Mouse (Mus musculus) 3134 (cell line): ENCODE measurements around the gene Gad2.

Experiments used
- DNase-seq: peaks from one replicate; pipeline ENCODE4 v3.0.0-alpha.2; 2011; ENCODE audit warnings: low spot score; ENCODE audit not compliant: insufficient read length; ENCODE audit errors: extremely low read depth

Gad2 gene

GRCm38 (mm10) chr2:22634766-22635165, 12.8 kb downstream of the Gad2 start:
- no peak for DNase-seq

GRCm38 (mm10) chr2:22646134-22646533, 24.1 kb downstream of the Gad2 start:
- DNase-seq = no peak

GRCm38 (mm10) chr2:22648394-22648793, 26.4 kb downstream of the Gad2 start:
- DNase-seq = no peak

GRCm38 (mm10) chr2:22651826-22652225, 29.8 kb downstream of the Gad2 start:
- DNase-seq = peak; percentile 53

- DNase-seq = no peak
Measured at GRCm38 (mm10) chr2:22663731-22664130, 41.7 kb downstream of the Gad2 start.

GRCm38 (mm10) chr2:22670415-22670814, 48.4 kb downstream of the Gad2 start:
- peak; percentile 58 for DNase-seq

GRCm38 (mm10) chr2:22671348-22671747, 49.3 kb downstream of the Gad2 start:
- DNase-seq = peak; percentile 49

- DNase-seq = no peak
Measured at GRCm38 (mm10) chr2:22677066-22677465, 55.1 kb downstream of the Gad2 start.

GRCm38 (mm10) chr2:22679944-22680343, 57.9 kb downstream of the Gad2 start:
- no peak for DNase-seq

- no peak for DNase-seq
Measured at GRCm38 (mm10) chr2:22689969-22690368, 68.0 kb downstream of the Gad2 start.

GRCm38 (mm10) chr2:22704780-22705727, 83.0 kb downstream of the Gad2 start:
- DNase-seq = no peak

- DNase-seq = no peak
Measured at GRCm38 (mm10) chr2:22706233-22706632, 84.2 kb downstream of the Gad2 start.

GRCm38 (mm10) chr2:22721522-22722470, 99.8 kb downstream of the Gad2 start:
- DNase-seq = peak; percentile 60

- DNase-seq = peak; percentile 64
Measured at GRCm38 (mm10) chr2:22723927-22724534, 102.0 kb downstream of the Gad2 start.

- DNase-seq = no peak
Measured at GRCm38 (mm10) chr2:22727113-22727512, 105.1 kb downstream of the Gad2 start.

GRCm38 (mm10) chr2:22736134-22736533, 114.1 kb downstream of the Gad2 start:
- DNase-seq = no peak

- no peak for DNase-seq
Measured at GRCm38 (mm10) chr2:22739369-22739768, 117.4 kb downstream of the Gad2 start.

GRCm38 (mm10) chr2:22740441-22740840, 118.4 kb downstream of the Gad2 start:
- no peak for DNase-seq

- no peak for DNase-seq
Measured at GRCm38 (mm10) chr2:22741222-22741621, 119.2 kb downstream of the Gad2 start.
